Mouse (Mus musculus) spleen, embryonic (tissue): ENCODE measurements around the gene Olfr99.
"Not testable (repeated sequence)": the region's sequence is repeated elsewhere in the genome, so short reads cannot be mapped to it uniquely, and the experiment has no call there.

Experiments
- CTCF ChIA-PET: fragments of 350-600 bp; sonication (Branson Sonifier 250); formaldehyde crosslinking; loops from one replicate; lab custom pipeline; 2022; lab: Charles Lee

Olfr99 gene

GRCm38 (mm10) chr17:37283360-37283759, at the start of gene Olfr99:
TSS of gene Olfr99 (minus strand) at chr17:37283460.
- CTCF ChIA-PET = no interaction called here

- CTCF ChIA-PET = no interaction called here
These were observed 33.7 kb upstream of the Olfr99 start, which contains the start of gene Olfr102 for GRCm38 (mm10) chr17:37316954-37317353. TSS of gene Olfr102 (minus strand) at chr17:37317054.

GRCm38 (mm10) chr17:37310146-37310699, 27.0 kb upstream of the Olfr99 start:
- CTCF ChIA-PET = no interaction called here

DNA sequence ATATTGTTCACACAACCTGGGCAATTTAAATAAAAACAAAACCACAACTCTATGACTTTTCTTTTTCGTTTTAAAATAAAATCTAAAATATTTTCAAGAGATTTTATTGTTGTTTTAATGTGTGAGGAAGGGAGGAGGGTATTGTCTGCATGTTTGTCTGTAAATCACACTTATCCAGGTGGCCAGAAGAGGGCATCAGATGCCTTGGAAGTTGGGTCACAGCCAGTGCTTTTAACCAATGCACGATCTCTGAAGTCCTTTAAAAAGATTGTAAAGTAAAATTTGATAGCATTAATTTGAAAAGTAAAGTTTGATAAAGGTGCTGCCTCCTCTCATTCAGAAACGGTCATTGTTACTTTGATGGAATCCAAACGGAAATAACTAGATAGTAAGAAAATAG, 25.2 kb upstream of the Olfr99 start:
- CTCF ChIA-PET = no interaction called here

- CTCF ChIA-PET = no interaction called here
These were observed 21.0 kb upstream of the Olfr99 start, which contains the start of gene Olfr101 for GRCm38 (mm10) chr17:37304213-37304612. TSS of gene Olfr101 (minus strand) at chr17:37304313.

DNA sequence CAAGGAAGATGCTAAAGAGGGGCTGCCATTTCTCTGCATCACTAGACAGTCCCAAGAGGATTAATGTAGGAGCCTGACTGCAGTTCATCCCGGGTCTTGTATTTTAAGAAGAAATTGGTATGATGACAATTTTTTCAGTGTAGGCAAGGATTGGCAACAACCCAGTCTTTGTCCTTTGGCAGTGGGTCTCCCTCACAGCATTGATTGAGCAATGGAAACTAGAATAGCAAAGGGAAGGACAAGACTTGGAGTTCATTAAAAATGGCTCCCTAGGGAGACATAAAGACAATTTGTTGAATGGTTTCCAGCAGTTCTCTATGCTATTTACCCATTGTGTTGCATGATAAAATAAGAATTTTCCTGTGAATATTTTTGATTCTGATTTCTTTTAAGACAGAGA, 2.9 kb downstream of the Olfr99 start:
- CTCF ChIA-PET = no interaction called here

DNA sequence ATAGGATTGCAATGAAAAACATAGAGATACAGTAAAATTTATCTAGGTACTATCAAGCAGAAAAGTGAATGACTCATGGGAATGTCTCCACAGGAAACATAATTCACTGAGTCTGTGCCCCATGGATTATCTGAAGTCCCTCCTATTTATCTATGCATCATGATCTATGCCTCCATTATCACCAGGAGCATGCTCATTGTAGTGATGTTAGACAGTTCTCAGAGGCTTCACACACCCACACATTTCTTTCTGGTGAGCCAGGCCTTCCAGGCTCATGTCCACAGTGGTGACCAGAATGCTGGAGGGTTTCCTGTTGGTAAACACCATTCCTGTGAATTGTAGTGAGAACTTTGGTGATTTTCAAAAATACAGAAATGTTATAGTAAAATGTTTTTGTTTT, 6.7 kb downstream of the Olfr99 start:
- CTCF ChIA-PET = no interaction called here

DNA sequence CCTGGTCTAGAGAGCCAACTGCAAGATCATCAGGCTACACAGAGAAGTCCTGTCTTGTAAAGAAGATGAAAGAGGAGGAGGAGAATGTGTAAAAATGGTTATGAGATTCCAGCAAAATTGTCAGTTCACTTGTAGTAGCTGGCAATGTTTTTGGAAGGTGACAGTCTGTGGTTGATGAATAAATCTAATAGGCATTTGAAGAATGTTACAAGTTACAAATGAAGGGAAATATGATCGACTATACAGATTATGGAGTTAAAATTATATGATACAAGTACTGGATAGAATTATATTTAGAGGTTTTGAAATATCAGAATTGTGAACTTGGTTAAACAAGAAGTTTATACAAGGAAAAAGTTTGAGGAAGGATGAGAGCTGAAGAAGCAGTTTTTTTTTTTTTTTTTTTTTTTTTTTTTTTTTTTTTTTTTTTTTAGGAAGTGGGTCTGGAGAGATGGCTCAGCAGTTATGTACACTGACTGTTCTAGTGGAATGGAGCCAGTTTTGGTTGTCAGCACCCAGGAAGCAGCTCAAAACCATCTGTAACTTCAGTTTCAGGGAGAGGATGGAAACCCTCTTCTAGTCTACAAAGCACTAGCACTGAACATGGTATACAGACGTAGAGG, 7.5 kb downstream of the Olfr99 start:
- CTCF ChIA-PET = no interaction called here

DNA sequence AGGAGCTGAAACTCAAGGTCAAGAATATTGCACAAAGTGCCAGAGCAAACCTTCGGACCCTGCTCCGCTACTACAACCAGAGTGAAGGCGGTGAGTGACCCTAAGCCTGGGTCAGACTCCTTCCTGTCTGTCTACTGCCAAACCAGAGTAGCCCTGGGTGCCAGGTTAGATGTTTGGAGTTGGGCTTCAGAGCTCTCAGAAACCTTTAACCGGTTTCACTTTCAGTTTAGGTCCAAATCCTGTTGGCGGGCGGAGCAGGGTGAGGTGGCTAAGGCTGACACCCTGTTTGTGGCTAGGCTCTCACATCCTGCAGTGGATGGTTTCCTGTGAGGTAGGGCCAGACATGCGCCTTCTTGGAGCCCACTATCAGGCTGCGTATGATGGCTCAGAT, 12.6 kb downstream of the Olfr99 start:
- CTCF ChIA-PET = no interaction called here

DNA sequence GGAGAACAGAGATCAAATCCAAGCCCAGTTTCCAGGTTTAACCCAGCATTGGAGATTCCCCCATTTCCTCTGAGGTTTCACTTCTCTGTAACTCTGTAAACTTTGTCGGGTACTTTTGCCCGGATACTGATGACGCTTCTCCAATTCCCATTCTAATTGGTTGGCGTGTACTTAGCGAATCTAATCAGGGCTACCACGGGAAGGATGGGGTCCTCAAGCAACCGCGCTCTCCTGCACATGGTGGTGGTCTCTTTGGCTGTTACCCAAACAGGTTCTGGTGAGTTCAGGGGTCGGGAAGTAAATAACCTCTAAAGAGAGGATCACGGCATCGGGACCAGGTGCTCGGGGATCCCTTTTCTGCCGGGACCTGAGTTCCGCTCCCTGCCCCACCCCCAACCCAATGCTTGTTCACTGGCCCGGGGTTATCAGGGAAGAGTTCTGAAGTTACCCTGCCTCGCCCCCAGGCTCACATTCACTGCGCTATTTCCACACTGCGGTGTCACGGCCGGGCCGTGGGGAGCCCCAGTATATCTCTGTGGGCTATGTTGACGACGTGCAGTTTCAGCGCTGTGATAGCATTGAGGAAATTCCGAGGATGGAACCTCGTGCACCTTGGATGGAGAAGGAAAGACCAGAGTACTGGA, 13.1 kb downstream of the Olfr99 start, which contains the start of gene H2-M3:
TSS of gene H2-M3 (plus strand) at position 163 of the 644 bp plus-strand sequence.
- CTCF ChIA-PET = no interaction called here

GRCm38 (mm10) chr17:37263626-37264025, 19.6 kb downstream of the Olfr99 start, which contains the start of gene Olfr98:
TSS of gene Olfr98 (minus strand) at chr17:37263749.
- CTCF ChIA-PET = no interaction called here

- CTCF ChIA-PET = no interaction called here
These were observed 32.7 kb downstream of the Olfr99 start for GRCm38 (mm10) chr17:37250544-37250943.

GRCm38 (mm10) chr17:37249460-37249859, 33.8 kb downstream of the Olfr99 start:
- CTCF ChIA-PET = no interaction called here

- CTCF ChIA-PET = no interaction called here
These were observed 36.5 kb downstream of the Olfr99 start for GRCm38 (mm10) chr17:37246715-37247114.

DNA sequence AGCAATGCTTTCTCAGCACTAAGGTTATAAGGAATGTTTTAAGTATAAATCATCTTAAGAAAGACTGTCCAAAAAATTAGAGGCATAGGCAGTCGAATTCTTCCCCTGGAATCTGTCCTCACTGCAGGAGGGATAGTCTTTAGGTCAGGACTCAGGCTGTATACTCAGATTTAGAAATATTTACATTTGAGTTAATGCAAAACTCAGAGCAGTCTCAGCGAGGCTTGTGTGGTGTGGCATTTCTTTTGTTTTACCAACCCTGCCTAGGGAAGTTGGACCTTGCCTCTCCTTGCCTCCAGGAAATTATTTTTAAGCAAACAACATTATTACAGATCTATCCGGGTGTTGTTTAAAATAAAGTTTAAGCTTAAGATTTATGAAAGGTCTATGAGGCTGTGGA, 41.1 kb downstream of the Olfr99 start:
- CTCF ChIA-PET = no interaction called here

GRCm38 (mm10) chr17:37237230-37237629, 46.0 kb downstream of the Olfr99 start, which contains the start of gene Olfr97:
TSS of gene Olfr97 (minus strand) at chr17:37237330.
- CTCF ChIA-PET = not testable (repeated sequence)
